Mouse (Mus musculus) intestine, embryonic 15.5 days (tissue): Measurements from ENCODE around the gene Krt78. TPM values are rescaled to one million over a fixed set of nuclear protein-coding genes. Genes with fewer than 3 reads are reported as not detected.

Experiments
- ATAC-seq: fragments of 200-750 bp; cut with Nextera tagmentation; 2 replicates; pipeline ENCODE4 v1.8.0; 2017; ENCODE audit warnings: moderate TSS enrichment, moderate library complexity
- H3K27ac ChIP-seq: fragments of 300-500 bp; sonication (generic); 2 replicates; pipeline ENCODE4 v1.5.1; 2015; ENCODE audit warnings: mild to moderate bottlenecking, inconsistent platforms
- H3K27me3 ChIP-seq: fragments of 300-500 bp; sonication (generic); replicated peaks from 2 replicates; pipeline ENCODE4 v1.6.1; 2015; ENCODE audit warnings: inconsistent platforms
- H3K36me3 ChIP-seq: fragments of 300-500 bp; sonication (generic); 2 replicates; pipeline ENCODE4 v1.6.1; 2015; ENCODE audit warnings: inconsistent platforms
- H3K4me1 ChIP-seq: fragments of 300-500 bp; sonication (generic); replicated peaks from 2 replicates; pipeline ENCODE4 v1.6.1; 2015; ENCODE audit warnings: inconsistent platforms
- H3K4me2 ChIP-seq: fragments of 300-500 bp; sonication (generic); replicated peaks from 2 replicates; pipeline ENCODE4 v1.6.1; 2015; ENCODE audit warnings: mild to moderate bottlenecking, inconsistent platforms
- H3K4me3 ChIP-seq: fragments of 300-500 bp; sonication (generic); replicated peaks from 2 replicates; pipeline ENCODE4 v1.5.1; 2015; ENCODE audit warnings: inconsistent platforms
- H3K9ac ChIP-seq: fragments of 300-500 bp; sonication (generic); 2 replicates; pipeline ENCODE4 v1.6.1; 2015; ENCODE audit warnings: inconsistent platforms
- H3K9me3 ChIP-seq: fragments of 300-500 bp; sonication (generic); 2 replicates; pipeline ENCODE4 v1.6.1; 2016; ENCODE audit warnings: inconsistent platforms
- WGBS: fragments of 180-500 bp; shearing (Covaris S2); methylation state at CpG from one replicate; pipeline ENCODE4 v1.1.7; 2015; 5-methylcytosine and 5-hydroxymethylcytosine counted together
- polyA plus RNA-seq: library from polyadenylated mRNA; unstranded; fragments of >200 nt; fragmentation: Nextera tagmentation; extraction: Ambion mirVana; gene quantifications from 2 replicates; pipeline ENCODE4 v1.2.1, GENCODE M21; 2015

Gene Krt78
- polyA plus RNA-seq, 1 experiment from 2014 or later = 0.05 TPM

DNA sequence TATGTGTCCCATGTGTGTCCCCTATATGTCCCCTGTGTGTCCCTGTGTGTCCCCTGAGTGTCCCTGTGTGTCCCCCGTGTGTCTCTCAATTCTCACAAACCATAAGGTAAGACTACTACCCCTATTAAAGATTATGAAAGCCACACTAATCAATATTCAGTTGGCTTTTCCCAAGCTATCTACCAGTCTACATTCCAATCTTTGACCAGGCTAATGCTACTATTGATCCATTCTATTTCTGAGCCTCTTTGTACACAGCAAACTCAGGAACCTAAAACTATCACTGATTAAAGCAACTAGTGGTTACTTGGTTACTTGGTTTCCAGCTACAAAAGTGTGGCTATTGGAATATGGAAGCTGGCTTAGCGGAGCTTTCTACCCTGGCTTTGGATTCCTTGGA, 31.8 kb downstream of the Krt78 start:
- Histone ChIP-seq H3K4me2 (no peak overlapping the region), H3K4me3 (no peak overlapping the region), H3K9me3 (no peaks in the 10 kb centered on the region), H3K4me1 (peaks cover 5% of the 10 kb centered on the region; the same call in 1 of the 2 replicates), H3K27ac (no peak overlapping the region), H3K36me3 (no peaks in the 10 kb centered on the region), H3K9ac (no peak overlapping the region), H3K27me3 (no peaks in the 10 kb centered on the region)
- no peak for ATAC-seq
- WGBS = 75% methylated on average over 2 of the region's 2 CpGs

- Histone ChIP-seq H3K9ac (no peak overlapping the region), H3K27ac (no peak overlapping the region), H3K4me1 (no peaks in the 10 kb centered on the region), H3K27me3 (no peaks in the 10 kb centered on the region), H3K9me3 (no peaks in the 10 kb centered on the region), H3K36me3 (no peaks in the 10 kb centered on the region), H3K4me3 (no peak overlapping the region), H3K4me2 (no peak overlapping the region)
- 80% methylated on average over 2 of the region's 2 CpGs for WGBS
- ATAC-seq = no peak
Measured at GRCm38 (mm10) chr15:101916072-101916471, 38.0 kb downstream of the Krt78 start.

DNA sequence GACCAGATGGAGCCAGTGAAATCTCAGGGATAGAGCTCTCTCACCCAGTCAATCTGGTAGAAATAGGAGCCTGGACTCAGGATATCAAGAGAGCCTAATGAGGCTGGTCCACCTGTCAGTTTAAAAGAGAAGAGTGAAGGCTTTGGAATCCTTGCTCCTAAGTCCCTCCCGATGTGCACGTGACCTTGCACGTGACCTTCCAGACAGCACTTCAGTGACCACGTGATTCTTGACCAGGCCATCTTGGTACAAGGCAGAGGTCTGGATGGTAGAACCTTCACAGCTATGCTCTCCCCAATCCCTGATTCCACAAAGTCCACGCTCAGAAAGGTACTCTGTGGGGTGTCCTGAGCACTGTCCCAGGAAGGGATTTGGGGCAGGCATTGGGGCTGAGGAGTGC, 49.2 kb downstream of the Krt78 start:
- WGBS = 86% methylated on average over 5 of the region's 5 CpGs
- H3K9me3 ChIP-seq = no peaks in the 10 kb centered on the region

GRCm38 (mm10) chr15:101902171-101903149, 51.6 kb downstream of the Krt78 start:
- no peaks in the 10 kb centered on the region for H3K4me1 ChIP-seq
- WGBS = 50% methylated on average over 12 of the region's 12 CpGs
- no peak overlapping the region for H3K4me2 ChIP-seq
- no peak for ATAC-seq
- no peaks in the 10 kb centered on the region for H3K36me3 ChIP-seq
- H3K27ac ChIP-seq = no peak overlapping the region
- no peak overlapping the region for H3K9ac ChIP-seq
- H3K27me3 ChIP-seq = no peaks in the 10 kb centered on the region
- no peaks in the 10 kb centered on the region for H3K9me3 ChIP-seq
- no peak overlapping the region for H3K4me3 ChIP-seq

More for the DNA sequence above, 49.2 kb downstream of the Krt78 start:
- H3K4me1 ChIP-seq = no peaks in the 10 kb centered on the region
- no peak for ATAC-seq
- H3K4me2 ChIP-seq = no peak overlapping the region
- no peak overlapping the region for H3K9ac ChIP-seq
- no peak overlapping the region for H3K27ac ChIP-seq
- H3K27me3 ChIP-seq = no peaks in the 10 kb centered on the region
- no peaks in the 10 kb centered on the region for H3K36me3 ChIP-seq
- H3K4me3 ChIP-seq = no peak overlapping the region

Other genes with a start within 250 kb of the Krt78 start
- 0.25 and 0.87 TPM in 2 replicates for gene Krt5, start 241.4 kb downstream of the Krt78 start, polyA plus RNA-seq
- not detected in 2 replicates for gene Krt71, start 211.2 kb downstream of the Krt78 start, polyA plus RNA-seq
- gene Krt72, start 167.8 kb downstream of the Krt78 start, polyA plus RNA-seq = not detected in 2 replicates
- gene Krt73, start 151.9 kb downstream of the Krt78 start, polyA plus RNA-seq = not detected in 2 replicates
- gene Krt2, start 136.1 kb downstream of the Krt78 start, polyA plus RNA-seq = not detected in 2 replicates
- gene Krt1, start 103.5 kb downstream of the Krt78 start, polyA plus RNA-seq = 0.62 and 0.92 TPM in 2 replicates
- gene Krt77, start 84.6 kb downstream of the Krt78 start, polyA plus RNA-seq = not detected in 2 replicates
- not detected in 2 replicates for gene Krt76, start 61.4 kb downstream of the Krt78 start, polyA plus RNA-seq
- gene Krt4, start 29.6 kb downstream of the Krt78 start, polyA plus RNA-seq = 0.85 and 1.2 TPM in 2 replicates
- gene Krt79, start 14.0 kb downstream of the Krt78 start, polyA plus RNA-seq = 0.13 and 0.15 TPM in 2 replicates
- 775 and 835 TPM in 2 replicates for gene Krt8, start 50.2 kb upstream of the Krt78 start, polyA plus RNA-seq
- gene Krt18, start 73.9 kb upstream of the Krt78 start, polyA plus RNA-seq = 263 and 305 TPM in 2 replicates
- 122 and 124 TPM in 2 replicates for gene Eif4b, start 119.5 kb upstream of the Krt78 start, polyA plus RNA-seq
- gene Tns2, start 146.1 kb upstream of the Krt78 start, polyA plus RNA-seq = 28.2 and 31.8 TPM in 2 replicates
- 20.7 and 24.3 TPM in 2 replicates for gene Spryd3, start 181.9 kb upstream of the Krt78 start, polyA plus RNA-seq
- gene Igfbp6, start 190.1 kb upstream of the Krt78 start, polyA plus RNA-seq = 10.9 and 12.7 TPM in 2 replicates
- 12.0 and 14.3 TPM in 2 replicates for gene Soat2, start 196.2 kb upstream of the Krt78 start, polyA plus RNA-seq
- 41.3 and 44.1 TPM in 2 replicates for gene Zfp740, start 249.0 kb upstream of the Krt78 start, polyA plus RNA-seq